ENCODE assay signal across 11 mouse cellular contexts in genomic region chrX:71268972-71269371, GRCm38 (mm10). TPM values are rescaled to one million over a fixed set of nuclear protein-coding genes. Genes with fewer than 3 reads are reported as not detected.
DNase-seq lines count a peak whose midpoint lies in the region; ATAC-seq lines count a peak whose summit lies in the region.
"Had no signal": no experiment of that assay in that cellular context is flagged by ENCODE, and none has a peak within 500 bp of the region (broad histone marks: within the 10 kb centered on the region; RNA-seq: fewer than 3 reads in every experiment).

No protein-coding gene starts in this region.

- intact Hi-C loops in gastrocnemius, postnatal 36 days (cut with DNase I) = no loop called here

- peak; percentile 25 for DNase-seq in cerebellum, adult 11-12 months
- DNase-seq in cerebellum, postnatal 36 days = peak; percentile 16
- peak; percentile 66 for DNase-seq in layer of hippocampus, adult 9-11 months
- peak; percentile 46 to 54 for DNase-seq in right cerebral cortex, postnatal 10 days (ENCODE audit: low spot score in 2 of 2)
- no peak for DNase-seq in gastrocnemius, postnatal 36 days
- DNase-seq in lung, postnatal 10 days = no peak
- DNase-seq in lung, postnatal 14 days = no peak
- DNase-seq: adrenal gland, postnatal 14 days; kidney, adult 2 months had no signal

- ATAC-seq in megakaryocyte, adult 5-6 weeks (ENCODE audit: poor library complexity, severe bottlenecking) = no peak
- ATAC-seq: CD4-positive, CD25-positive, alpha-beta regulatory T cell, adult 4 months had no signal

RNA-seq across cellular contexts. Expression of gene Mtm1, which starts 58.4 kb away (rescaled TPM):
- total RNA-seq in gastrocnemius, postnatal 36 days (2021) = 10 to 100 TPM; 12.0 to 12.7 TPM
- total RNA-seq in megakaryocyte, adult 5-6 weeks (2015) = 22.5 and 31.5 TPM in 2 replicates
- total RNA-seq in megakaryocyte, adult 5-6 weeks (2017) = 55.2 and 59.7 TPM in 2 replicates

Comparison
In these comparisons a context has a peak if more than half of its experiments do, and no peak if none do; other contexts are left out.
1. DNase-seq: peak in cerebellum, adult 11-12 months (single experiment), cerebellum, postnatal 36 days (2 of 2), layer of hippocampus, adult 9-11 months (single experiment) and right cerebral cortex, postnatal 10 days (2 of 2); none in gastrocnemius, postnatal 36 days (0 of 2), lung, postnatal 10 days (single experiment) and lung, postnatal 14 days (single experiment).